Mouse (Mus musculus) CH12.LX (cell line): ENCODE measurements around the gene Pms2. TPM values are rescaled to one million over a fixed set of nuclear protein-coding genes. Genes with fewer than 3 reads are reported as not detected.

Experiments used
- DNase-seq: peaks from one replicate; pipeline ENCODE4 v3.0.0-alpha.2; 2013; ENCODE audit errors: extremely low read depth
- H3K27ac ChIP-seq: 2 replicates; pipeline ENCODE4 v1.5.1; 2012; ENCODE audit warnings: low read depth, mild to moderate bottlenecking, control low read depth, moderate library complexity; ENCODE audit not compliant: insufficient read depth
- H3K27me3 ChIP-seq: replicated peaks from 2 replicates; pipeline ENCODE3; 2012; ENCODE audit warnings: inconsistent platforms
- H3K36me3 ChIP-seq, 2 experiments: replicated peaks in 1 of 2; 2 replicates each; pipeline versions ENCODE3 to v1.6.1; 2012; ENCODE audit warnings: inconsistent platforms in 1 of 2, low read length in 1 of 2, mild to moderate bottlenecking in 1 of 2, mixed read lengths in 1 of 2, moderate library complexity in 1 of 2; ENCODE audit not compliant: control insufficient read depth in 1 of 2, insufficient read depth in 1 of 2
- H3K4me1 ChIP-seq, 2 experiments: 2 replicates each; pipeline ENCODE4 v1.6.1; 2012; ENCODE audit warnings: inconsistent platforms in 1 of 2, moderate library complexity in 1 of 2; ENCODE audit not compliant: insufficient read depth in 2 of 2, control insufficient read depth in 1 of 2
- H3K4me2 ChIP-seq: 2 replicates; pipeline ENCODE4 v1.6.1; 2012; ENCODE audit warnings: low read depth, mild to moderate bottlenecking, control low read depth; ENCODE audit not compliant: poor library complexity, insufficient read depth, severe bottlenecking
- H3K4me3 ChIP-seq, 3 experiments: fragments of 150-350 bp in 1 of 3; sonication (generic) in 1 of 3; replicated peaks in 1 of 3; 2 replicates each; pipeline versions ENCODE3 to v1.5.1; 2011 to 2012; ENCODE audit warnings: low read depth in 2 of 3, low read length in 2 of 3, mild to moderate bottlenecking in 2 of 3, moderate library complexity in 2 of 3, control low read depth in 1 of 3, improper control_type of control experiment in 1 of 3, inconsistent platforms in 1 of 3, mixed read lengths in 1 of 3; ENCODE audit not compliant: poor library complexity in 1 of 3
- H3K79me2 ChIP-seq: replicated peaks from 2 replicates; pipeline ENCODE4 v1.6.1; 2012; ENCODE audit warnings: mild to moderate bottlenecking, moderate library complexity; ENCODE audit not compliant: control insufficient read depth, poor library complexity, insufficient read depth, severe bottlenecking; ENCODE audit errors: extremely low read depth
- H3K9ac ChIP-seq: 2 replicates; pipeline ENCODE4 v1.6.1; 2012; ENCODE audit warnings: low read depth, mild to moderate bottlenecking, control low read depth, moderate library complexity; ENCODE audit not compliant: insufficient read depth
- H3K9me3 ChIP-seq: replicated peaks from 2 replicates; pipeline ENCODE3; 2012; ENCODE audit warnings: low read length, inconsistent platforms, mixed read lengths
- JUN ChIP-seq: IDR thresholded peaks from 2 replicates; pipeline ENCODE4 v1.6.1; 2011; ENCODE audit warnings: low read depth, mild to moderate bottlenecking, low read length, improper control_type of control experiment, moderate library complexity; ENCODE audit not compliant: insufficient read depth
- JUND ChIP-seq: conservative IDR thresholded peaks from 2 replicates; pipeline ENCODE4 v1.6.1; 2011; ENCODE audit warnings: low read depth, low read length, improper control_type of control experiment
- KAT2A ChIP-seq: IDR thresholded peaks from 2 replicates; pipeline ENCODE4 v1.6.1; 2012; ENCODE audit warnings: low read length, improper control_type of control experiment, inconsistent platforms; ENCODE audit not compliant: insufficient replicate concordance
- MAFK ChIP-seq: IDR thresholded peaks from 2 replicates; pipeline ENCODE4 v1.6.1; 2011; ENCODE audit warnings: low read length, improper control_type of control experiment; ENCODE audit not compliant: insufficient replicate concordance
- MAZ ChIP-seq: IDR thresholded peaks from 2 replicates; pipeline ENCODE4 v1.6.1; 2012; ENCODE audit warnings: low read depth, mild to moderate bottlenecking, inconsistent platforms, low read length, improper control_type of control experiment, moderate library complexity
- NELFE ChIP-seq: IDR thresholded peaks from 2 replicates; pipeline ENCODE4 v1.6.1; 2011; ENCODE audit warnings: low read depth, low read length, improper control_type of control experiment
- NRF1 ChIP-seq: IDR thresholded peaks from 2 replicates; pipeline ENCODE4 v1.6.1; 2014; ENCODE audit warnings: low read depth, mild to moderate bottlenecking, inconsistent platforms, low read length, improper control_type of control experiment, moderate library complexity
- POLR2A ChIP-seq: IDR thresholded peaks from 2 replicates; pipeline ENCODE4 v1.6.1; 2011; ENCODE audit warnings: low read depth, mild to moderate bottlenecking, improper control_type of control experiment, low read length
- RCOR1 ChIP-seq: conservative IDR thresholded peaks from 2 replicates; pipeline ENCODE4 v1.6.1; 2012; ENCODE audit warnings: low read depth, mild to moderate bottlenecking, inconsistent platforms, low read length, improper control_type of control experiment
- SIN3A ChIP-seq: IDR thresholded peaks from 2 replicates; pipeline ENCODE4 v1.6.1; 2012; ENCODE audit warnings: low read length, improper control_type of control experiment, inconsistent platforms
- TBP ChIP-seq: conservative IDR thresholded peaks from 2 replicates; pipeline ENCODE4 v1.6.1; 2011; ENCODE audit warnings: low read depth, low read length, improper control_type of control experiment
- USF2 ChIP-seq: conservative IDR thresholded peaks from 2 replicates; pipeline ENCODE4 v1.6.1; 2011; ENCODE audit warnings: low read depth, low read length, improper control_type of control experiment
- ZKSCAN1 ChIP-seq: IDR thresholded peaks from 2 replicates; pipeline ENCODE4 v1.6.1; 2012; ENCODE audit warnings: low read depth, inconsistent platforms, low read length, improper control_type of control experiment, borderline replicate concordance
- ZMIZ1 ChIP-seq: IDR thresholded peaks from 2 replicates; pipeline ENCODE4 v1.6.1; 2012; ENCODE audit warnings: low read depth, mild to moderate bottlenecking, inconsistent platforms, low read length, improper control_type of control experiment
- ZNF384 ChIP-seq: IDR thresholded peaks from 2 replicates; pipeline ENCODE4 v1.6.1; 2012; ENCODE audit warnings: low read depth, low read length, improper control_type of control experiment, inconsistent platforms
- dilution Hi-C: fragments of 300-500 bp; cut with MboI; formaldehyde crosslinking; loops from 2 replicates; pipeline ENCODE4 v1.14.3; 2020; ENCODE audit warnings: low sequenced_read_pairs; ENCODE audit not compliant: extremely low pct_unique_long_range_greater_than_20kb, extremely low pct_ligation_motif_present
- in situ Hi-C: fragments of 300-500 bp; cut with MboI; formaldehyde crosslinking; loops from 3 replicates; pipeline ENCODE4 v1.14.3; 2019; ENCODE audit warnings: low sequenced_read_pairs, low pct_ligation_motif_present, low pct_unique_long_range_greater_than_20kb, mixed read lengths
- polyA plus RNA-seq: library from polyadenylated mRNA; unstranded; fragments of >175 nt; gene quantifications from 2 replicates; pipeline ENCODE4 v1.2.1, GENCODE M21; 2012; ENCODE audit warnings: low read depth; ENCODE audit not compliant: insufficient read length
- total RNA-seq, 2 experiments: library from RNA; depleted of rRNA; stranded (reverse); fragments of 300-350 nt in 1 of 2; fragments of >200 nt in 1 of 2; gene quantifications; 2 replicates each; pipeline ENCODE4 v1.2.3; 2012 to 2014

The Pms2 gene
- total and polyA plus RNA-seq, 3 experiments = 22.2 to 31.8 (median 25.6) TPM

DNA sequence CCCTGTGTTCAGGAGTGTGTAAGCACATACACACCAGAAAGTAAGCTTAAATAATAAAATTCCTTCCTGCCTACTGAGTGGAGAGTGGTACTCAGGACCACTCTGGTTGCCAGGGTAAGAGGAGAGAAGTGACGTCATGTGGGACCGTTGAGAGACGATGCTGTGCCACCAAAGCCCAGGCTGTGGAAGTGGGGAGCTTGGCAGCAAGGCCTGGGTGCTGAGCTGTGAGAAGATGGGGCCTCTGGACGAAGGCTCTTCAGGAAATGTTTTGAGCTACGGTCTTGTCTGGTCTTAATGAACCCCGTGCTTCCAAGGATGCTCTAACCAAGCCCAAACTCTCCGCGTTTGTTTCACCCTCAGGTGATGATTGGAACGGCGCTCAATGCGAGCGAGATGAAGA, 20.9 kb downstream of the Pms2 start:
- in situ Hi-C loops (no loop called here), dilution Hi-C loops (no loop called here)
- Histone ChIP-seq H3K36me3 (peaks cover 53 to 73% of the 10 kb centered on the region in 2 experiments), H3K27ac (no peak overlapping the region), H3K4me1 (no peaks in the 10 kb centered on the region), H3K4me2 (no peak overlapping the region), H3K4me3 (no peak overlapping the region), H3K9me3 (no peaks in the 10 kb centered on the region), H3K27me3 (no peaks in the 10 kb centered on the region), H3K79me2 (no peaks in the 10 kb centered on the region), H3K9ac (no peak overlapping the region)
- TF ChIP-seq JUND = no peak
- TF ChIP-seq ZNF384 = no peak
- TF ChIP-seq POLR2A = no peak
- no peak for DNase-seq

GRCm38 (mm10) chr5:143931863-143932580, 22.3 kb downstream of the Pms2 start:
- DNase-seq = no peak
- TF ChIP-seq MAZ (no peak), RCOR1 (no peak), JUN (no peak), ZKSCAN1 (no peak), KAT2A (no peak), NELFE (no peak), USF2 (no peak), TBP (no peak), SIN3A (no peak), ZMIZ1 (no peak), JUND (no peak), NRF1 (no peak), MAFK (no peak)
- Histone ChIP-seq H3K27me3 (no peaks in the 10 kb centered on the region), H3K9me3 (no peaks in the 10 kb centered on the region), H3K27ac (no peak overlapping the region), H3K4me2 (no peak overlapping the region), H3K36me3 (peaks cover 42 to 59% of the 10 kb centered on the region in 2 experiments), H3K9ac (no peak overlapping the region), H3K4me1 (no peaks in the 10 kb centered on the region), H3K4me3 (no peak overlapping the region), H3K79me2 (no peaks in the 10 kb centered on the region)
- dilution Hi-C loops = no loop called here
- in situ Hi-C loops = no loop called here
